Mouse (Mus musculus) brain, adult 10 weeks (tissue): ENCODE data around the gene Gprin3. TPM values are rescaled to one million over a fixed set of nuclear protein-coding genes. Genes with fewer than 3 reads are reported as not detected.

Source experiments
- polyA plus RNA-seq: library from polyadenylated mRNA; stranded (reverse); fragments of 350-450 nt; fragmentation: Illumina TruSeq; extraction: RNeasy Lipid Tissue Mini Kit (QIAGEN cat#74804); gene quantifications from one replicate; pipeline ENCODE4 v1.2.3, GENCODE M21; 2015; ENCODE audit warnings: low read depth, low replicate concordance

The Gprin3 gene
- polyA plus RNA-seq, result 8.8 TPM

GRCm38 (mm10) chr6:59425824-59426533 lies at the start of gene Gprin3:
Gene Gprin3 (minus strand): TSS chr6:59426294.

Other genes starting within 250 kb of the Gprin3 start
- 12.6 TPM for gene Tigd2, start 217.4 kb downstream of the Gprin3 start, polyA plus RNA-seq